Mouse (Mus musculus) large intestine, adult 2 months (tissue): Measurements from ENCODE around the gene Nbas. TPM values are rescaled to one million over a fixed set of nuclear protein-coding genes. Genes with fewer than 3 reads are reported as not detected.

ENCODE experiments used
- DNase-seq: peaks from one replicate; pipeline ENCODE4 v3.0.0-alpha.2; 2012; ENCODE audit warnings: low read depth, low spot score
- WGBS: fragments of 180-500 bp; shearing (Covaris S2); methylation state at CpG from one replicate; pipeline ENCODE4 v1.1.7; 2018; 5-methylcytosine and 5-hydroxymethylcytosine counted together
- polyA plus RNA-seq: library from polyadenylated mRNA; depleted of rRNA; stranded (reverse); fragments of >200 nt; gene quantifications from 2 replicates; pipeline ENCODE4 v1.2.3, GENCODE M21; 2012

Gene Nbas
- polyA plus RNA-seq, 1 experiment: 19.6 TPM

GRCm38 (mm10) chr12:13381580-13381979 lies 112.6 kb downstream of the Nbas start:
- DNase-seq: no peak
- 91% methylated on average over 7 of the region's 7 CpGs for whole genome bisulfite sequencing

DNA sequence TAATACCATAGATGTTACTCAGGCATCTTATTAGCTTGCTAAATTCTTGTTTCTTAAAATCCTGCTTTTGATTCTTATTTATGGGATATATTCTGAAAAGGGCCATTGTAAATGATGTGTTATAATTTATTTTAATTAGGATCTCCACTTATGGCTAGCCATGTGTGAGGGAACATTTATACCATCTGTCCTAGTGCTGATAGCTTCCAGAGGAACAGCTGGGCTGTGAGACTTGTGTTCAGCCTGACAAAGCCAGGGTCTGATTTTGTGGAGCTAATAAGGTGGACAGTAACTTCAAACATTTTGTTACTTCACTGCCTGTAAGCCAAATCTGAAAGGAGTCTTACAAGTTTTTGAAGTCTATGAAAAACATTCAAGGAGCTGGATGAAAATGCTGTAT lies 113.1 kb downstream of the Nbas start:
- DNase-seq: no peak

GRCm38 (mm10) chr12:13389644-13390043 lies 120.7 kb downstream of the Nbas start:
- 86% methylated on average over 1 of the region's 1 CpGs for WGBS
- no peak for DNase-seq

DNA sequence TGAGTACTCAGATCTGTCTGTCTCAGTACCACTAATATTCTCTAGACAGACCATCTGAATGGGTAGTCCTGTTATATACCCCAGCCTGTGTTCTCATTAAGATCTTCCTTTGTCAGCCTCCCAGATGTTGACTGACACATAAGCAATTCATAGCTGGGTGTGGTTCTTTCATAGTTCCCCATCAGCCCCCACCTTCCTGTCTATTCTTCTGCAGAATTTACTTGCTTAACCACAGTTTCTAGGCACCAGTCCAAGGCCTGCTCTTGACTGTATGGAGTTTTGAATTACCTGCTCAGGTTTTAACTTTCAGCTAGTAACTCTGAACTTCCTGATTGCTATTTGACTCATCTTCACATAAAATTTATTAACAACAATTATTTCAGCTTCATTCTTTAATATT lies 141.3 kb downstream of the Nbas start:
- DNase-seq: no peak

DNA sequence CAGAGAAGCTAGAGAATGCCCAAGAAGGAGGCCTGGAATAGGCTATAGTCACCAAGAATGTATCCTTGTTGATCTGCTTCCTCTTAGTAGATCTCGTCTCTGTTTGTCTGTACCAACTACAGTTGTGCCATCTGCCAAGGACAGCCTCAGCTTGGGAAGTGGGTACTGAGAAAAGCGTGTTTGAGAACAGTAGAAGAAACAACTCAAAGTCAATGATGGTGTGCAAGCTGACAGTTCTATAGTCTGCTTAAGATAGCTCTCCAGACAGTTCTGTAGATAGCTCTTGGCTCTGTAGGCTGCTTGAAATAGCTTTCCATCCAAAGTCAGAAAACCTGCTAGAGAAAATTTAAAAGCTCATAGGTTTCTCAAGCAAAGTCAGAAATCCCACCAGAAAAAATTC lies 149.7 kb downstream of the Nbas start:
- no peak for DNase-seq
- 92% methylated on average over 2 of the region's 2 CpGs for WGBS

DNA sequence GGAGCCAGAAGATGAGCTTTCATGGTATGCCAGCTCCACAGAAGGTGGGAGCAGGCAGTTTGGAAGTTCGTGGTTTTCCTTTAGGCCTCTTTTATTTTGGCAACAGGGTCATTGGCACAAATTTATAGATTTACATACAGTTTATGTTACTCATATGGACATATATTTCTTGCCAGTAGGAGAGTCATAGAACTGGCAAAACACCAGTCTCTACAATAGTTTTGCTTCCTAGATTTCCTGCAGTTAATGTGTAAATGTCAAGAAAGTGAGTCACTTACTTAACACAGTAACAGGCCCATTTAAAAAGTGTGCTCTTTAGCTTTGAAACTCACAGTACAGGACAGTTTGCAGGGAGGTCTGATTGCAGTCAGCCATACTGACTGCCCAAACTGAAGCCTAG lies 161.3 kb downstream of the Nbas start:
- WGBS: 60% methylated on average over 1 of the region's 1 CpGs
- no peak for DNase-seq

- no peak for DNase-seq
- WGBS: 85% methylated on average over 4 of the region's 4 CpGs
Observed at GRCm38 (mm10) chr12:13444653-13445431, 175.9 kb downstream of the Nbas start.

GRCm38 (mm10) chr12:13445486-13446065 lies 176.6 kb downstream of the Nbas start:
- DNase-seq: no peak
- 46% methylated on average over 2 of the region's 2 CpGs for WGBS

GRCm38 (mm10) chr12:13448916-13449315 lies 180.0 kb downstream of the Nbas start:
- 74% methylated on average over 2 of the region's 2 CpGs for WGBS
- no peak for DNase-seq

- WGBS: 23% methylated on average over 2 of the region's 2 CpGs
Observed at GRCm38 (mm10) chr12:13452050-13452449, 183.1 kb downstream of the Nbas start.

DNA sequence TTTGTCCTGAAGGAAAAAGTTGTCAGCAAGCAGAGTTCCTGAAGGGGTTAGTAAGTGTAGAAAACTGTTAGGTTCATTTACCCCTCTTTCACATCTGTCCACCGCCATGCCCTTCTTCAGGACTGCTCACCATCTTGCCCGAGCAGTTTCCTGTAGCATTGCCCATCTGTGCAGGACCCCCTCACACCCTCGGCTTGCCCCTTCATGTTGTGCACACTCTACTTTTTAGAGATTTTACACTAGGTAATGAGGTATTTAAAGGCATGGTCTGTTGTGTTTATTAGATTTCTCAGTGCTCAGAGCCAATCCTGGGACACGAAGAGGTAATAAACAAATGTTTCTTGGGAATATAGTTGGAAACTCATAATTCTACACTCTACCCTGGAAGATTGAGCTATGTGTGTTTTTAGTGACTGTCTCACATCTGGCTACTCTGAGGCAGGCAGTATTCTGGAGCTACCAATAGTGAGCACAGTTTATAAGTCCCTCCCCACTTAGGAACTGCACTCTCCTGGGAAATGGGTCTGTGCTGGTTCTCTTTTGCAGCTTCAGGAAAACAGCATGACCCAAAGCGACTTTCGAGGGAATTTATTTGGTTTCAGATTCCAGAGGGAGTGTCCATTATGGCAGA lies 191.4 kb downstream of the Nbas start:
- 79% methylated on average over 6 of the region's 6 CpGs for WGBS

More at GRCm38 (mm10) chr12:13452050-13452449, 183.1 kb downstream of the Nbas start:
- DNase-seq: no peak

GRCm38 (mm10) chr12:13461558-13462153 lies 192.7 kb downstream of the Nbas start:
- WGBS: 89% methylated on average over 9 of the region's 9 CpGs
- DNase-seq: no peak

More for the DNA sequence above, 191.4 kb downstream of the Nbas start:
- DNase-seq: no peak

DNA sequence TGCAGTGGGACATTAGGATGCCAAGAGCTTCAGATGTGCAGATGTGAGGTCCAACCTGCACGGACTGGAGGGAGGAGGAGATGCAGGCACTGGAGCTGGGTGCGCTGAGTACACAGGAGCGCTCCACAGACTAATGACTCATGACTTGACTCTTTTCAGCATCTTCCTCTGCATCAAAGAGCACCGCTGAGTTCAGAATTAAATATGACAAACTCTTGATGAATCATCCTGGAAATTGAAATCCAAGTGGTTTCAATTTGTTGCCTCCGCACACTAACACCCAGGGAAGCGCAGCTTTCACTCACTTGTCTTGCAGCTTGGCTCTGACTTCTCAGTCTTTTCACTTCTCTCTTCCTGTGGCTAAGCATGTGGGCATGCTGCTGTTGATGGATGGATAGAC lies 193.5 kb downstream of the Nbas start:
- 92% methylated on average over 6 of the region's 6 CpGs for WGBS
- no peak for DNase-seq

DNA sequence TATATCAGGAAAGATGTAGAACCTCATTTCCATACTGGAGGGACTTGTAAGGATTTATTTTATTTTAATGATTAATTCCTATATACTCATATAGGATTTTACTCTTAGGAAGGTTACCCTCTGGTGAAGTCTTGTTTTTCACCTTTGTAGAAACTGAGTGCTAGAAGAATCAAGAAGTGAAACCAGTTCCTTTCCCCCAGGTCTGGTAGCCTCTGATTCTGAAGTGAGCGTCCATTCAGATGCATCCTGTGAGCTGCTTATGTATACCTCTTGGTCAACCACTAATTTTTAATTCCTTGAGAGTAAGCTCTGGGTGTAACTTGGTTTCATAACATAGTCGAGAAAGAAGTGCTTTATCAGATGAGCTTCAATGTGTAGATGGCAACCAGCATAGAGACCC lies 196.6 kb downstream of the Nbas start:
- 86% methylated on average over 2 of the region's 2 CpGs for WGBS
- DNase-seq: no peak

- 88% methylated on average over 2 of the region's 2 CpGs for WGBS
Observed at GRCm38 (mm10) chr12:13474881-13475280, 205.9 kb downstream of the Nbas start.

DNA sequence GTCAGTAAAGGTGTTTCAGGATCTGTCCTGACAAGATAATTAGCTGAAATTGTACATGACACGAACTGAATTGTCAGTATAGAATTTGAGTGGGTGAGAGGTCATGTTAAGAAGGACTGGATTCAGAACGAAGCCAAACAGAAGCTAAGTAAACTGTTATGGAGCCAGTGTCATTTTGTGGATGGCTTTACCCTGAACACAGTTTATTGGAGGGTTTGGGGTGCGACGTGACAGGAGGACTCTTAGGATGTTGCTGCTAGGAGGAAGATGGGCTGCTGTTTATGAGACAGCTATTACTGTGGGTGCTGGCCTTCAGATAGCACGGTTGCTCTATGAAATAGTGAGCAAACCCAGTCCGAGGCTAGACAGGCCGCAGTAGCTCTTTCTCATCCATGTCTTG lies 210.2 kb downstream of the Nbas start:
- 83% methylated on average over 7 of the region's 7 CpGs for WGBS
- no peak for DNase-seq

More at GRCm38 (mm10) chr12:13474881-13475280, 205.9 kb downstream of the Nbas start:
- no peak for DNase-seq

DNA sequence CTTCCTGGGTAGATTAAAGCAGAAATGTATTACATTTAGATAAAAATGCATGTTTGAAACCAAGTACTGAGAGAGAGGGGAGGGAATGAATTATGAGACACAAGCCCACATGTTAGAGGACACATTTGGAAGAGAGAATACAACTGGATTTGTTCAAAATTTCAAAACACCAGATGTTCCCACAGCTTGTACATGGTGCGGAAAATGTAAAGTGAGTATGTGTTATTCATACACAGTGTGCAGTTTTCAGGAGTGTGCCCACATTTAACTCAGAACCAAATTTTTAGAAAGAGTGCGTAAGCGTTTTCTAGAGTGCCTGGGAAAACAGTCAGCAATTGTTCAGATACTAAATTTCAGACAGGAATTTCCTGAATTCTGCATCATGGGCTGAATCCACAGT lies 217.3 kb downstream of the Nbas start:
- no peak for DNase-seq
- WGBS: 89% methylated on average over 3 of the region's 3 CpGs

GRCm38 (mm10) chr12:13497211-13497610 lies 228.3 kb downstream of the Nbas start:
- WGBS: 87% methylated on average over 6 of the region's 6 CpGs
- DNase-seq: no peak

GRCm38 (mm10) chr12:13499237-13499889 lies 230.4 kb downstream of the Nbas start:
- DNase-seq: no peak
- WGBS: 83% methylated on average over 10 of the region's 10 CpGs

- 95% methylated on average over 3 of the region's 3 CpGs for WGBS
- DNase-seq: no peak
Observed at GRCm38 (mm10) chr12:13500191-13500590, 231.3 kb downstream of the Nbas start.
